Mouse (Mus musculus): ENCODE data around the gene Rab25. TPM values are rescaled to one million over a fixed set of nuclear protein-coding genes. Genes with fewer than 3 reads are reported as not detected.
A peak's percentile ranks its signal among the peaks of the same experiment; 100 is the strongest.

Rab25 gene
- polyA plus RNA-seq, 1 experiment = 1.4 TPM

DNA sequence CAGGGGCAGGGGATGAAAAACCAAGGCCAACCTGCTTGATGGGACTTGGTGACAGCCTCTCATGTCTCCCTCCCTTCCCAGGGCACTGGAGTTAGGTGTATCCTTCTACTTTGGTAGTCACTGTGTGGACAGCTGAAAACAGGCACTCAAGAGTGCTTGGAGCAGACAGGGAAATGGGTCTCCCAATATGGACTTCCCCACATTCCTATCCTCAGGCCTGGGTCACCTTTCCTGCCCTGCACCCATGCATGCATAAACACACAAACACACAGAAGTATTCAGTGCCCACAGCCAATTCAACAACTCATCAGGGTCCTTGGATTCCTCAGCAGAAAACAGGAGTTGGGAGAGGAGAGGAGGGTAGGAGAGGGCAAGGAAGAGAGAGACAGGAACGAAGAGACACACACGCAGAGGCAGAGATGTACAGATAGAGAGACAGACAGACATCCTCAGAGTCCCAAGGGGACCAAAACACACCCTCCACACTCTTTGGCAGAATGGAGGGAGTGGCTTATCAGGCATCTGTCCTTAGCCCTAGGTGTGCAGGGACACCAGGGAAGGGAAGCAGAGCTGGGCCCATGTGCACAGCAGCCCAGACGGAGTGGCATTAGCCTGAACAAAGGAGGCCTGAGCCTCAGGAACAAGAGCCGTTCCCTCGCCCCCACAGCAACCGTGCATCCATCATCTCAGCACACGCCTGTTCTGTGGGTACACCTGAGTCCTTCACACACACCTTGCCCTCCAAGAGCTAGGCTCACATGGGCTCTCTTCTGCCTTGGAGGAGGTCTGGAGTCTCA is 18.7 kb downstream of the Rab25 start:
- H3K4me3 ChIP-seq (replicated peaks; ENCODE audit: control insufficient read depth, low read depth, low read length) = no peak overlapping the region
- H3K4me1 ChIP-seq (ENCODE audit: control insufficient read depth, insufficient read depth, low read length) = no peaks in the 10 kb centered on the region; the same call in 1 of the 2 replicates
- WGBS = 79% methylated on average over 7 of the region's 7 CpGs
- TF ChIP-seq CTCF (IDR thresholded peaks at IDR 0.05; ENCODE audit: control insufficient read depth, insufficient read depth, low read length) (no peak), POLR2A (IDR thresholded peaks at IDR 0.05; ENCODE audit: borderline replicate concordance, control insufficient read depth, low read depth, low read length) (no peak)
- H3K27ac ChIP-seq (ENCODE audit: control insufficient read depth, insufficient read depth, low read depth, low read length, poor library complexity) = no peak overlapping the region

DNA sequence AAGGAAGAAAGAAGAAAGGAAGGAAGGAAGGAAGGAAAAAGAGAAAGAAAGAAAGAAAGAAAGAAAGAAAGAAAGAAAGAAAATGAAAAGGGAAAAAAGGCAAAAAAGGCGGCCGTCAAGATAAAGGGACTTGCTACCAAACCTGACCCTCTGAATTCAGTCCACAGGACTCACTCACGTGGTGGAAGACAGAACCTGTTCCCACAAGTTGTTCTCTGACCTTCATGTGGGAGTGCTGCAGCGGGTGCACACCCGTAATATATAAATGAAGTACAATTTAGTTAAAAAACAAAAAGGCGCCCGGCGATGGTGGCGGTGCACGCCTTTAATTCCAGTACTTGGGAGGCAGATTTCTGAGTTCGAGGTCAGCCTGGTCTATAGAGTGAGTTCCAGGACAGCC is 19.5 kb downstream of the Rab25 start:
- WGBS = 91% methylated on average over 11 of the region's 11 CpGs
- no peaks in the 10 kb centered on the region; the same call in 1 of the 2 replicates for H3K4me1 ChIP-seq (ENCODE audit: control insufficient read depth, insufficient read depth, low read length)

DNA sequence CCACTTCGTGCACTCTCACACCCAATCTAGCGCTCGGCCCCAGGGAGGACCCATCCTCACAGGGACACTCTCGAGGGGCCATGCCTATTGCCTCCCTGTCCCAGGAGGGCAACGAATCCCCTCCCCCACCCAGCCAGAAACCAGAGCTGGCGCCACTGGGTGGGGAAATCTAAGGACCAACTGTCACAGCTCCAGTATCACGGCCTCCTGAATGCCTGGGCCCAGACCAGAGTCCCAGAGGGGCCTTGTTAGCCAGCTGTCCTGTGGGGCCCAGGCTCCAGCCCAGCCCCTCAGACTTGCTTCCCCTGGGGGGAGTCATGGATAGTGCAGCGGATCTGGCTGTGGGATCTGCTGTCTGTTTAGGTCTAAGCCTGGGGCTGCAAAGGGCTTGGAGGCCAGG is 20.5 kb downstream of the Rab25 start:
- Histone ChIP-seq H3K27ac (ENCODE audit: control insufficient read depth, insufficient read depth, low read depth, low read length, poor library complexity) (no peak overlapping the region), H3K4me1 (ENCODE audit: control insufficient read depth, insufficient read depth, low read length) (no peaks in the 10 kb centered on the region), H3K4me3 (replicated peaks; ENCODE audit: control insufficient read depth, low read depth, low read length) (no peak overlapping the region)
- 55% methylated on average over 8 of the region's 8 CpGs for WGBS
- TF ChIP-seq POLR2A (IDR thresholded peaks at IDR 0.05; ENCODE audit: borderline replicate concordance, control insufficient read depth, low read depth, low read length) (no peak), CTCF (IDR thresholded peaks at IDR 0.05; ENCODE audit: control insufficient read depth, insufficient read depth, low read length) (no peak)

More for the DNA sequence above, 19.5 kb downstream of the Rab25 start:
- no peak for TF ChIP-seq CTCF (IDR thresholded peaks at IDR 0.05; ENCODE audit: control insufficient read depth, insufficient read depth, low read length)
- no peak for TF ChIP-seq POLR2A (IDR thresholded peaks at IDR 0.05; ENCODE audit: borderline replicate concordance, control insufficient read depth, low read depth, low read length)
- Histone ChIP-seq H3K27ac (ENCODE audit: control insufficient read depth, insufficient read depth, low read depth, low read length, poor library complexity) (no peak overlapping the region), H3K4me3 (replicated peaks; ENCODE audit: control insufficient read depth, low read depth, low read length) (no peak overlapping the region)

DNA sequence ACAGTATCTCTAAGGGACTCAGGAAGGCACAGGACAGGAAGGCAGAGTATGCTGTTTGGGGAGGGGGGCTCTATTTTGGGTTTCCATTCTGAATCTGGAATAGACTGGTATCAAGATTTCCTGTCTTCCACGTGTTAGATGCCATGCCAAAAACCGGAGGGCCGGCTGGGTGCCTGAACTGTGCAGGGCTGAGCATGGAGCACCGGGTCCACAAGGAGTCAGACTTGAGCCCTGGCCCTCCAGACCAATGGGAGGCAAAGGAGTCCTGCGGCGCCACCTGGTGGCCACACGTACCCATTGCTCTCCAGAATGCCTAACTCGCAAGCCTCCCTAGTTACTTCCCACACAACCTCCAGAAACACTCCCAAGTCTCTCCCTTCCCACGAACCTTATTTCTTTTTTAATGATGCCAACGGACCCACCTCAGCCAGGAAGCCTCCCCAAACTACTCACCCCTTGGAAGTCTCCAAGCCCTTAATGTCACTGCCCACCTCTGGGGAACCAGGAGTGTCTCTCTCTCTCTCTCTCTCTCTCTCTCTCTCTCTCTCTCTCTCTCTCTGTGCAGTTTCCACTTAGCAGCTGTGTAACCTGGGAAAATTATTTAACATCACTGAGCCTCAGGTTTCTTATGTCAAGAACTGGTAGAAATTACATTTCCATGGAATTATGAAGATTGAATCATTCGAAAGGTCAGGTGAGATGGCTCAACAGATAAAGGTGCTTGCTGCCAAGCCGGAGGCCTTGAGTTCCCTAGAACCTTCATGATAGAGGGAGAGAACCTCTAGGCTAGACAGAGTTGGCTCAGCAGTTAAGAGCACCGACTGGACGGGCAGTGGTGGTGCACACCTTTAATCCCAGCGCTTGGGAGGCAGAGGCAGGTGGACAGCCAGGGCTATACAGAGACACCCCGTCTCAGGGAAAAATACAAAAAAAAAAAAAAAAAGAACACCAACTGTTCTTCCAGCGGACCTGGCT is 21.7 kb downstream of the Rab25 start:
- Histone ChIP-seq H3K27ac (ENCODE audit: control insufficient read depth, insufficient read depth, low read depth, low read length, poor library complexity) (no peak overlapping the region), H3K4me3 (replicated peaks; ENCODE audit: control insufficient read depth, low read depth, low read length) (no peak overlapping the region), H3K4me1 (ENCODE audit: control insufficient read depth, insufficient read depth, low read length) (no peaks in the 10 kb centered on the region)
- TF ChIP-seq CTCF (IDR thresholded peaks at IDR 0.05; ENCODE audit: control insufficient read depth, insufficient read depth, low read length) = peak; percentile 100
- peak; percentile 27; the same call in 1 of the 2 replicates for TF ChIP-seq POLR2A (IDR thresholded peaks at IDR 0.05; ENCODE audit: borderline replicate concordance, control insufficient read depth, low read depth, low read length)
- 36% methylated on average over 17 of the region's 17 CpGs for WGBS

DNA sequence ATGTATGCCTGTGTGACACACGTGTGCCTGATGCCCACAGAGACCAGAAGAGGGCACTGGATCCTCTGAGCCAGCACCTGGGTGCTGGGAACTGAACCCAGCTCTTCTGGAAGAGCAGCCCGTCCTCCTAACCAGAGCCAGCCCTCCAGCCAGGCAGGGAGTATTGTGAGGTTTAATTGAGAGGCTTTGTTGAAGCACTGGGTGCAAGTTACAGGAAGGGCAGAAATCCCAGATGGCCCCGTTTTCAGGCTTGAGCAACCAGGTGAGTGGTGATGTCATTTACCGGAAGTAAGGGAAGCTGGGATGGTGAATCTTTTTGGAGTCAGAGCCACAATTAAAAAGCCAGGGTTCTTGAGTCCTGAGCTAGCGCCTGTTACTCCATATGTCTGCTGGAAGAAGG is 23.1 kb downstream of the Rab25 start:
- Histone ChIP-seq H3K4me3 (replicated peaks; ENCODE audit: control insufficient read depth, low read depth, low read length) (no peak overlapping the region), H3K4me1 (ENCODE audit: control insufficient read depth, insufficient read depth, low read length) (no peaks in the 10 kb centered on the region), H3K27ac (ENCODE audit: control insufficient read depth, insufficient read depth, low read depth, low read length, poor library complexity) (no peak overlapping the region)
- 74% methylated on average over 5 of the region's 5 CpGs for WGBS
- TF ChIP-seq POLR2A (IDR thresholded peaks at IDR 0.05; ENCODE audit: borderline replicate concordance, control insufficient read depth, low read depth, low read length) (no peak), CTCF (IDR thresholded peaks at IDR 0.05; ENCODE audit: control insufficient read depth, insufficient read depth, low read length) (no peak)

DNA sequence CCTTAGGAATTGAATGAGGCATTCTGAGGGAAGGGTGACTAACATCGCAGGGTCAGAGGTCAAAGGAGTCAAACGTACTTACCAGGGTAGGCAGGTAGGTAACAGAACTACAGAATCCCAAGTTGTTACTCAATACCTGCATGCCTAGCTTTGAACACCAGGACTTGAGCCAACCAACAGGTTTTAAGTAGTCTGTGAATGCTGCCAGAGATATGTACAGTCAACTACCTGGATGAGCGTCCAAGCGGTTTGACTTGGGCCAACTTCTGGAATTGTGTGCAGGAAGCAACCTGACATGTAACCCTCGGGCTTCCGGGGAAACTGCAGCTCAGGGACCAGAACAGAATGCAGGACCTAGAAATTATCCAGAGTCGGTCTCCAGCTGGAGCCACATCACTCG is 25.1 kb downstream of the Rab25 start:
- H3K4me1 ChIP-seq (ENCODE audit: control insufficient read depth, insufficient read depth, low read length) = no peaks in the 10 kb centered on the region
- 88% methylated on average over 8 of the region's 8 CpGs for WGBS
- no peak overlapping the region for H3K4me3 ChIP-seq (replicated peaks; ENCODE audit: control insufficient read depth, low read depth, low read length)
- TF ChIP-seq POLR2A (IDR thresholded peaks at IDR 0.05; ENCODE audit: borderline replicate concordance, control insufficient read depth, low read depth, low read length) (no peak), CTCF (IDR thresholded peaks at IDR 0.05; ENCODE audit: control insufficient read depth, insufficient read depth, low read length) (no peak)
- H3K27ac ChIP-seq (ENCODE audit: control insufficient read depth, insufficient read depth, low read depth, low read length, poor library complexity) = no peak overlapping the region

DNA sequence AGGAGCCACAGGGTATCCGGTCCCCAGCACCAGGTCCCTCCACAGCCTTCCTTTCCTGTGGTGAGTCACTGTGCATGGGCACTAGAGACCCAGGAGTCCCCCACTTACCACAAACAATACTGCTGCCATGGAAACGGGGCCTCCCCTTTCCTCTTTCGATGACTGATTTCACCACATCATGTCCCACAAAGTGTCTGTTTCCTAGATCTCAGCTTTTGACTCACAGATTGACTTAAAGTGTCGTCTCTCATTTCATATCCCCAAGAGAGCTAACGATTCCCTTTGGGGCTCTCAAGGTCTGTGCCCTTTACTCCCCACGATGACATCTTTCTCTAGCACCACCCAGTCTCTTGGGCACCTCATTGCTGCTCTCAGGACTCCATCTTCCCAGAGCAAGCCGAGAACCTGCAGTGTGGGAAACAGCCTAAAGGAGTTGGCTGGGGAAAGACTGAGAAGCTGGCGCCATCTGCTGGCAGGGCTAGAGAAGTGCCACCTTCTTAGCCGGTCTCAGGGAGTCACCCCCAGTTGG is 26.2 kb downstream of the Rab25 start:
- H3K4me1 ChIP-seq (ENCODE audit: control insufficient read depth, insufficient read depth, low read length) = no peaks in the 10 kb centered on the region
- TF ChIP-seq CTCF (IDR thresholded peaks at IDR 0.05; ENCODE audit: control insufficient read depth, insufficient read depth, low read length) (peak; percentile 96), POLR2A (IDR thresholded peaks at IDR 0.05; ENCODE audit: borderline replicate concordance, control insufficient read depth, low read depth, low read length) (no peak)
- H3K4me3 ChIP-seq (replicated peaks; ENCODE audit: control insufficient read depth, low read depth, low read length) = no peak overlapping the region
- 2% methylated on average over 9 of the region's 9 CpGs for WGBS
- H3K27ac ChIP-seq (ENCODE audit: control insufficient read depth, insufficient read depth, low read depth, low read length, poor library complexity) = no peak overlapping the region

DNA sequence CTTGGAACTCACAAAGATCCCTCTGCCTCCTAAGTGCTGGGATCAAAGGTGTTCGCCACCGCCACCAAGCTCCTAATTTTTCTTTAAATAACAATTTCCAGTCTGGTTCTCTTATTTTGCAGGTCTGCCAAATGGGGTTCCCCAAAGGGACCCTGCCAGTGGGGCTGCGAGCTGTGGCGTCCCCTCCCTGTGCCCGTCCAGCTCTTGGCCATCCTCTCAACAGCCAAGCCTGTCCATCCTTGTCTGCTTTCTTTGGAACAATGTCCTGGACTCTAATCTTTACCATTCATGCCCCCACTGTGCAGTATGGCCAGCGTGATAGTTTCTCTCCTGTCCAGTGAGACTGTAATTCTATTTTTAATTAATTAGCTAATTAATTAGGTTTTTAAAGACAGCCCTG is 26.9 kb downstream of the Rab25 start:
- no peaks in the 10 kb centered on the region for H3K4me1 ChIP-seq (ENCODE audit: control insufficient read depth, insufficient read depth, low read length)
- TF ChIP-seq POLR2A (IDR thresholded peaks at IDR 0.05; ENCODE audit: borderline replicate concordance, control insufficient read depth, low read depth, low read length) = no peak
- TF ChIP-seq CTCF (IDR thresholded peaks at IDR 0.05; ENCODE audit: control insufficient read depth, insufficient read depth, low read length) = no peak
- no peak overlapping the region for H3K27ac ChIP-seq (ENCODE audit: control insufficient read depth, insufficient read depth, low read depth, low read length, poor library complexity)
- H3K4me3 ChIP-seq (replicated peaks; ENCODE audit: control insufficient read depth, low read depth, low read length) = no peak overlapping the region
- WGBS = 76% methylated on average over 6 of the region's 6 CpGs

All from bone marrow, adult 2 months (tissue).